Mouse (Mus musculus) mammary gland, adult 2 months (tissue): ENCODE results near the gene Gm13277. TPM values are rescaled to one million over a fixed set of nuclear protein-coding genes. Genes with fewer than 3 reads are reported as not detected.

Experiments
- polyA plus RNA-seq: library from polyadenylated mRNA; depleted of rRNA; stranded (reverse); fragments of >200 nt; gene quantifications from 2 replicates; pipeline ENCODE4 v1.2.3, GENCODE M21; 2012; ENCODE audit warnings: low replicate concordance; rRNA removed

The Gm13277 gene
- polyA plus RNA-seq, 1 experiment = not detected

Other genes with a start within 250 kb of the Gm13277 start
- not detected in 2 replicates for gene Ifna15, start 230.4 kb upstream of the Gm13277 start, polyA plus RNA-seq
- not detected in 2 replicates for gene Ifna14, start 216.8 kb upstream of the Gm13277 start, polyA plus RNA-seq
- gene Ifna9, start 196.2 kb upstream of the Gm13277 start, polyA plus RNA-seq = not detected in 2 replicates
- gene Ifna12, start 185.3 kb upstream of the Gm13277 start, polyA plus RNA-seq = not detected in 2 replicates
- not detected in 2 replicates for gene C87499, start 154.2 kb upstream of the Gm13277 start, polyA plus RNA-seq
- not detected in 2 replicates for gene Ifna13, start 144.2 kb upstream of the Gm13277 start, polyA plus RNA-seq
- gene Ifna16, start 111.7 kb upstream of the Gm13277 start, polyA plus RNA-seq = not detected in 2 replicates
- gene Ifna2, start 104.7 kb upstream of the Gm13277 start, polyA plus RNA-seq = not detected in 2 replicates
- gene Ifnab, start 97.3 kb upstream of the Gm13277 start, polyA plus RNA-seq = not detected in 2 replicates
- gene Gm26566, start 66.8 kb upstream of the Gm13277 start, polyA plus RNA-seq = 0.43 TPM in 1 of 2 replicates, not detected in the other
- gene Klhl9, start 66.2 kb upstream of the Gm13277 start, polyA plus RNA-seq = 16.8 and 23.2 TPM in 2 replicates
- not detected in 2 replicates for gene Gm13271, start 33.8 kb upstream of the Gm13277 start, polyA plus RNA-seq
- 0.17 and 0.27 TPM in 2 replicates for gene Gm13283, start 28.5 kb upstream of the Gm13277 start, polyA plus RNA-seq
- not detected in 2 replicates for gene Gm13290, start 14.8 kb upstream of the Gm13277 start, polyA plus RNA-seq
- gene Gm13289, start 11.7 kb upstream of the Gm13277 start, polyA plus RNA-seq = not detected in 2 replicates
- gene Gm13272, start 8.8 kb upstream of the Gm13277 start, polyA plus RNA-seq = not detected in 2 replicates
- gene Ifnz, start 6.5 kb upstream of the Gm13277 start, polyA plus RNA-seq = 0.07 TPM in 1 of 2 replicates, not detected in the other
- gene Gm13276, start 2.9 kb upstream of the Gm13277 start, polyA plus RNA-seq = not detected in 2 replicates
- not detected in 2 replicates for gene Gm13278, start 2.9 kb downstream of the Gm13277 start, polyA plus RNA-seq
- gene Gm13275, start 5.9 kb downstream of the Gm13277 start, polyA plus RNA-seq = not detected in 2 replicates
- gene Gm13279, start 8.8 kb downstream of the Gm13277 start, polyA plus RNA-seq = not detected in 2 replicates
- not detected in 2 replicates for gene Gm13285, start 11.0 kb downstream of the Gm13277 start, polyA plus RNA-seq
- not detected in 2 replicates for gene Gm13287, start 14.6 kb downstream of the Gm13277 start, polyA plus RNA-seq
- not detected in 2 replicates for gene Gm13288, start 16.9 kb downstream of the Gm13277 start, polyA plus RNA-seq
- gene Ifna7, start 27.6 kb downstream of the Gm13277 start, polyA plus RNA-seq = not detected in 2 replicates
- gene Ifna11, start 31.3 kb downstream of the Gm13277 start, polyA plus RNA-seq = not detected in 2 replicates
- gene Ifna6, start 38.8 kb downstream of the Gm13277 start, polyA plus RNA-seq = not detected in 2 replicates
- gene Ifna5, start 46.9 kb downstream of the Gm13277 start, polyA plus RNA-seq = not detected in 2 replicates
- gene Ifna4, start 53.2 kb downstream of the Gm13277 start, polyA plus RNA-seq = not detected in 2 replicates
- gene Ifna1, start 61.5 kb downstream of the Gm13277 start, polyA plus RNA-seq = not detected in 2 replicates
- gene Ifne, start 91.6 kb downstream of the Gm13277 start, polyA plus RNA-seq = not detected in 2 replicates